Mouse (Mus musculus) small intestine, adult 2 months (tissue): ENCODE results near the gene Pqlc2. TPM values are rescaled to one million over a fixed set of nuclear protein-coding genes. Genes with fewer than 3 reads are reported as not detected.

Experiments used
- H3K27ac ChIP-seq: fragments of 200-500 bp; 2 replicates; pipeline ENCODE4 v1.5.1; 2012; ENCODE audit warnings: low read depth, low read length, control low read depth, inconsistent platforms; ENCODE audit not compliant: insufficient read depth
- H3K27me3 ChIP-seq: fragments of 200-500 bp; 2 replicates; pipeline ENCODE4 v1.6.1; 2012; ENCODE audit warnings: mild to moderate bottlenecking, moderate library complexity, low read length, inconsistent platforms; ENCODE audit not compliant: control insufficient read depth, insufficient read depth
- H3K36me3 ChIP-seq: fragments of 200-500 bp; 2 replicates; pipeline ENCODE4 v1.6.1; 2012; ENCODE audit warnings: mild to moderate bottlenecking, low read length, control low read depth, inconsistent platforms; ENCODE audit not compliant: control insufficient read depth, insufficient read depth
- H3K4me1 ChIP-seq: fragments of 200-500 bp; 2 replicates; pipeline ENCODE4 v1.6.1; 2012; ENCODE audit warnings: low read length, inconsistent platforms, mixed read lengths; ENCODE audit not compliant: control insufficient read depth, insufficient read depth, insufficient read length
- H3K4me3 ChIP-seq: fragments of 200-500 bp; 2 replicates; pipeline ENCODE4 v1.5.1; 2012; ENCODE audit warnings: low read depth, mild to moderate bottlenecking, control low read depth, inconsistent platforms, low read length, moderate library complexity
- CTCF ChIP-seq: fragments of 200-500 bp; IDR thresholded peaks from 2 replicates; pipeline ENCODE4 v1.5.1; 2012; ENCODE audit warnings: low read depth, mild to moderate bottlenecking, control low read depth, inconsistent platforms, low read length, moderate library complexity, mixed read lengths; ENCODE audit not compliant: insufficient replicate concordance, insufficient read length; ENCODE audit errors: extremely low read depth
- POLR2A ChIP-seq: fragments of 200-500 bp; IDR thresholded peaks from 2 replicates; pipeline ENCODE4 v1.6.1; 2012; ENCODE audit warnings: low read depth, mild to moderate bottlenecking, control low read depth, inconsistent platforms, low read length, moderate library complexity
- WGBS: fragments of 180-500 bp; shearing (Covaris S2); methylation state at CpG from one replicate; pipeline ENCODE4 v1.1.7; 2018; 5-methylcytosine and 5-hydroxymethylcytosine counted together
- polyA plus RNA-seq: library from polyadenylated mRNA; depleted of rRNA; stranded (reverse); fragments of >200 nt; gene quantifications from 2 replicates; pipeline ENCODE4 v1.2.3, GENCODE M21; 2012

Pqlc2 gene
- polyA plus RNA-seq, 1 experiment = 49.8 TPM

DNA sequence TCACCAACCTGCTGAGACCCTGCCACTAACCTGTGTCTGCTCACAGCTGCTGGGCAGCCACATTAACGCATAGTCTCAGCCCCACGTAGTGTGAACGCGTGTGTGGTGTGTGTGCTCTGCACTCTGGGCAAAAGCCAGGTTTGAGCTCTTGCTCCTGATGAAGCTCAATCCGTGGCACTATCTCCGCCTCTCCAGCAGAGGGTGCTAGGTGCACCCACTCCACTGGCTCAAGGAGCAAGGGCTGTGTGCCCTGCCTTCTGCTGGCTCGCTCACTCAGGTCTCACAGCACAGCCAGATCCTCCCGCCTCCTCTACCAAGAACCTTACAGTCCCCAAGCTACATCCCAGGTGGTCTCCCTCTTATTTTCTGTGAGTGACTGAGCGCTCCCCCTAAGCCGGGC is 21.5 kb downstream of the Pqlc2 start:
- Histone ChIP-seq H3K27me3 (no peaks in the 10 kb centered on the region), H3K4me1 (no peaks in the 10 kb centered on the region; the same call in 1 of the 2 replicates), H3K27ac (no peak overlapping the region), H3K4me3 (no peak overlapping the region), H3K36me3 (peaks cover 69% of the 10 kb centered on the region)
- 70% methylated on average over 10 of the region's 10 CpGs for WGBS
- TF ChIP-seq CTCF = peak; percentile 72; the same call in 1 of the 2 replicates
- TF ChIP-seq POLR2A = no peak

DNA sequence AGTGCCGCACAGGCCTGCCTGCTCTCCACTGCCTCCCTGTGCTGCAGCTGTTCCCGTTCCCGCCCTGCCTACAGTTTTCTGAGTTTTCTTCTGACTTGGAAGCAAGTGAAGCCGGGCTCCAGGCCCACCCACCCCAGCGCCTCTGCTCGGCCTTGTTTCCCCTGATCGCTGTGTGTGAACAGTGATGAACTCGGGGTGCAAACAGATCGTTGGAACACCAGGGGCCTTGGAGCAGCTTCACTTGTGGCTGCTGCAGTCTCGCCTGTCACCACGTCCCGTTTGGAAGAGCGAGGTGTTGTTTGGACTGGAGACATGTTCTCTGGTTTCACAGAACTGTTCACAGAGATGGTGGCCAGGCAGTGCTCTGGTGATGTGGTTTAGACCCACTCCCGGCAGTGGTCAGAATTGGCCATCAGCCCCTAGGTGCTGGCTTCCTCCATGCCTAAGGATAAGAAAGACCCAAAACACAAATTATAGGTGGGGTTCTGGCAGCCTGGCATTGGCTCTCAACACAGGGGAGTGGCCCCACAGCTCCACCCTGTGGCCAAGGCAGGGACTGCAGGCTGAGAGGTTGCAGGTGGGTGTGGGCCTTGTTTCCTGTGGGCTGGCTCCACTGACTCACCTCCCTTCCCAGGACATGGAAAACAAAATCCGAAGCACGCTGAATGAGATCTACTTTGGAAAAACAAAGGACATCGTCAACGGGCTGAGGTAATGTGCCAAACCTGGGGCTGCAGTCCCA is 23.2 kb downstream of the Pqlc2 start:
- H3K36me3 ChIP-seq = peaks cover 84% of the 10 kb centered on the region
- WGBS = 75% methylated on average over 18 of the region's 18 CpGs
- TF ChIP-seq CTCF = peak; percentile 97
- no peak for TF ChIP-seq POLR2A
- no peak overlapping the region for H3K27ac ChIP-seq
- no peak overlapping the region for H3K4me3 ChIP-seq
- no peaks in the 10 kb centered on the region; the same call in 1 of the 2 replicates for H3K4me1 ChIP-seq
- no peaks in the 10 kb centered on the region for H3K27me3 ChIP-seq

- TF ChIP-seq CTCF = no peak
- TF ChIP-seq POLR2A = no peak
- Histone ChIP-seq H3K27ac (no peak overlapping the region), H3K4me1 (no peaks in the 10 kb centered on the region), H3K36me3 (peaks cover 87% of the 10 kb centered on the region), H3K4me3 (no peak overlapping the region), H3K27me3 (no peaks in the 10 kb centered on the region)
- WGBS = 74% methylated on average over 5 of the region's 5 CpGs
Measured at GRCm38 (mm10) chr4:139286234-139286633, 24.3 kb downstream of the Pqlc2 start.

DNA sequence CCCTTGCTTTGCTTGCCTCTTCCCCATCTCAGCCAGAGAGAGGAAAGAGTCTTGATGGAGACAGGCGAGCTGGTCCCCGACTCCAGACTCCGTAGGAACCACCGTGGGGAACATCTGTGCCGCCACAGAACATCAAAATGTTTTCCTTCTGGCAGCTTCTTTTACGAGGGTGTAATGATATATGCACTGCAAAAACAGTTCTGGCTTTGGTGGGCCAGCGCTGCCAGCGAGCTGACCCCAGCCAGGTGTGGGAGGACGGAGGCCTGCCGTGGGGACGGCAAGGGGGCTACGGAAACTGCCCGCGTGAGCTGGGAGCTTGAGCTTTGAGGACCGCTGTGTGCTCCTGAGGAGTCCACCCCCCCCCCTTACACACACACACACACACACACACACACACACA is 25.6 kb downstream of the Pqlc2 start:
- TF ChIP-seq POLR2A (no peak), CTCF (no peak)
- H3K4me1 ChIP-seq = no peaks in the 10 kb centered on the region
- WGBS = 92% methylated on average over 15 of the region's 15 CpGs
- H3K27me3 ChIP-seq = no peaks in the 10 kb centered on the region
- no peak overlapping the region for H3K4me3 ChIP-seq
- H3K27ac ChIP-seq = no peak overlapping the region
- H3K36me3 ChIP-seq = peaks cover 86% of the 10 kb centered on the region

GRCm38 (mm10) chr4:139282955-139283417 is 27.5 kb downstream of the Pqlc2 start:
- TF ChIP-seq CTCF (no peak), POLR2A (no peak)
- Histone ChIP-seq H3K27ac (no peak overlapping the region), H3K27me3 (no peaks in the 10 kb centered on the region), H3K4me1 (no peaks in the 10 kb centered on the region), H3K4me3 (no peak overlapping the region), H3K36me3 (peaks cover 76% of the 10 kb centered on the region)
- WGBS = 49% methylated on average over 6 of the region's 6 CpGs

- 91% methylated on average over 16 of the region's 16 CpGs for WGBS
- Histone ChIP-seq H3K27me3 (no peaks in the 10 kb centered on the region), H3K4me1 (no peaks in the 10 kb centered on the region), H3K27ac (no peak overlapping the region), H3K36me3 (peaks cover 66% of the 10 kb centered on the region), H3K4me3 (no peak overlapping the region)
- TF ChIP-seq CTCF (no peak), POLR2A (no peak)
Measured at GRCm38 (mm10) chr4:139281791-139282345, 28.6 kb downstream of the Pqlc2 start.

- H3K36me3 ChIP-seq = peaks cover 63% of the 10 kb centered on the region
- no peak overlapping the region for H3K27ac ChIP-seq
- WGBS = 90% methylated on average over 12 of the region's 12 CpGs
- H3K4me1 ChIP-seq = no peaks in the 10 kb centered on the region
- TF ChIP-seq POLR2A = no peak
- no peak for TF ChIP-seq CTCF
- no peak overlapping the region for H3K4me3 ChIP-seq
- no peaks in the 10 kb centered on the region for H3K27me3 ChIP-seq
Measured at GRCm38 (mm10) chr4:139280530-139280929, 30.0 kb downstream of the Pqlc2 start.

- Histone ChIP-seq H3K4me3 (no peak overlapping the region), H3K36me3 (peaks cover 58% of the 10 kb centered on the region), H3K27me3 (no peaks in the 10 kb centered on the region), H3K27ac (no peak overlapping the region), H3K4me1 (no peaks in the 10 kb centered on the region)
- TF ChIP-seq POLR2A = no peak
- no peak for TF ChIP-seq CTCF
- WGBS = 91% methylated on average over 7 of the region's 7 CpGs
Measured at GRCm38 (mm10) chr4:139276411-139276810, 34.1 kb downstream of the Pqlc2 start.
